Mouse (Mus musculus): Measurements from ENCODE around the gene Gm21719. TPM values are rescaled to one million over a fixed set of nuclear protein-coding genes. Genes with fewer than 3 reads are reported as not detected.
"Not testable (repeated sequence)": the region's sequence is repeated elsewhere in the genome, so short reads cannot be mapped to it uniquely, and the experiment has no call there.

Gene Gm21719
- not detected in 2 replicates for polyA plus RNA-seq (2012; ENCODE audit: insufficient read depth, insufficient read length, missing spikeins)

GRCm38 (mm10) chrY:6682772-6683171 lies at the start of gene Gm21719:
Gene Gm21719, minus strand, starts transcription at chrY:6682872.
- not testable (repeated sequence) for H3K4me1 ChIP-seq (ENCODE audit: control insufficient read depth, insufficient read depth, low read length); H3K27ac ChIP-seq (ENCODE audit: insufficient read depth, low read depth, low read length); H3K4me3 ChIP-seq (ENCODE audit: insufficient read depth, low read length)

Other genes with a start within 250 kb of the Gm21719 start
- gene Gm28919, start 99.3 kb downstream of the Gm21719 start, polyA plus RNA-seq (2012; ENCODE audit: insufficient read depth, insufficient read length, missing spikeins): not detected in 2 replicates
- gene Gm20830, start 235.4 kb upstream of the Gm21719 start, polyA plus RNA-seq (2012; ENCODE audit: insufficient read depth, insufficient read length, missing spikeins): not detected in 2 replicates

Measured in bone marrow macrophage, adult 2 months (primary cell).